Mouse (Mus musculus): ENCODE results near the gene Agbl3. TPM values are rescaled to one million over a fixed set of nuclear protein-coding genes. Genes with fewer than 3 reads are reported as not detected.

The Agbl3 gene
- polyA plus RNA-seq, 1 experiment from 2014 or later = 17.1 TPM

GRCm38 (mm10) chr6:34879911-34880475, 99.8 kb downstream of the Agbl3 start:
- WGBS = 54% methylated on average over 6 of the region's 6 CpGs
- ATAC-seq (replicated peaks; ENCODE audit: low FRiP score, low read depth) (no peak), DNase-seq (ENCODE audit: low spot score) (peak; percentile 67)
- H3K9me3 ChIP-seq (replicated peaks; ENCODE audit: low read length) = no peaks in the 10 kb centered on the region
- H3K4me3 ChIP-seq (replicated peaks; ENCODE audit: low read depth, low read length) = no peak overlapping the region
- H3K27me3 ChIP-seq (ENCODE audit: insufficient read depth, low read length) = no peaks in the 10 kb centered on the region
- no peak overlapping the region for H3K27ac ChIP-seq
- peaks cover 20% of the 10 kb centered on the region; the same call in 1 of the 2 replicates for H3K36me3 ChIP-seq (ENCODE audit: insufficient read depth, low read length)
- no peak overlapping the region for H3K9ac ChIP-seq (ENCODE audit: low read depth, low read length)
- H3K4me2 ChIP-seq (ENCODE audit: low read length) = no peak overlapping the region
- peaks cover 14% of the 10 kb centered on the region for H3K4me1 ChIP-seq (replicated peaks; ENCODE audit: insufficient read depth, low read length)
- peak; percentile 64 for TF ChIP-seq CTCF (IDR thresholded peaks at IDR 0.05; ENCODE audit: low read depth)

GRCm38 (mm10) chr6:34884724-34885123, 104.5 kb downstream of the Agbl3 start:
- Histone ChIP-seq H3K27me3 (ENCODE audit: insufficient read depth, low read length) (no peaks in the 10 kb centered on the region), H3K9ac (ENCODE audit: low read depth, low read length) (no peak overlapping the region), H3K9me3 (replicated peaks; ENCODE audit: low read length) (no peaks in the 10 kb centered on the region), H3K4me1 (replicated peaks; ENCODE audit: insufficient read depth, low read length) (no peaks in the 10 kb centered on the region), H3K4me3 (replicated peaks; ENCODE audit: low read depth, low read length) (no peak overlapping the region), H3K4me2 (ENCODE audit: low read length) (no peak overlapping the region), H3K36me3 (ENCODE audit: insufficient read depth, low read length) (peaks cover 42% of the 10 kb centered on the region; the same call in 1 of the 2 replicates), H3K27ac (no peak overlapping the region)
- no peak for DNase-seq (ENCODE audit: low spot score)
- no peak for TF ChIP-seq CTCF (IDR thresholded peaks at IDR 0.05; ENCODE audit: low read depth)
- no peak for ATAC-seq (replicated peaks; ENCODE audit: low FRiP score, low read depth)
- 83% methylated on average over 7 of the region's 7 CpGs for WGBS

- no peak overlapping the region for H3K4me2 ChIP-seq (ENCODE audit: low read length)
- H3K4me1 ChIP-seq (replicated peaks; ENCODE audit: insufficient read depth, low read length) = no peaks in the 10 kb centered on the region
- TF ChIP-seq CTCF (IDR thresholded peaks at IDR 0.05; ENCODE audit: low read depth) = no peak
- H3K9ac ChIP-seq (ENCODE audit: low read depth, low read length) = no peak overlapping the region
- no peak overlapping the region for H3K27ac ChIP-seq
- H3K4me3 ChIP-seq (replicated peaks; ENCODE audit: low read depth, low read length) = no peak overlapping the region
- peaks cover 28% of the 10 kb centered on the region for H3K36me3 ChIP-seq (ENCODE audit: insufficient read depth, low read length)
- no peaks in the 10 kb centered on the region for H3K9me3 ChIP-seq (replicated peaks; ENCODE audit: low read length)
- no peaks in the 10 kb centered on the region for H3K27me3 ChIP-seq (ENCODE audit: insufficient read depth, low read length)
- 68% methylated on average over 6 of the region's 6 CpGs for WGBS
- DNase-seq (ENCODE audit: low spot score) (no peak), ATAC-seq (replicated peaks; ENCODE audit: low FRiP score, low read depth) (no peak)
Observed at GRCm38 (mm10) chr6:34887131-34887850, 107.1 kb downstream of the Agbl3 start.

GRCm38 (mm10) chr6:34889185-34889584, 109.0 kb downstream of the Agbl3 start:
- H3K4me3 ChIP-seq (replicated peaks; ENCODE audit: low read depth, low read length) = no peak overlapping the region
- H3K27me3 ChIP-seq (ENCODE audit: insufficient read depth, low read length) = no peaks in the 10 kb centered on the region
- 35% methylated on average over 4 of the region's 4 CpGs for WGBS
- H3K4me1 ChIP-seq (replicated peaks; ENCODE audit: insufficient read depth, low read length) = no peaks in the 10 kb centered on the region
- peaks cover 32% of the 10 kb centered on the region for H3K36me3 ChIP-seq (ENCODE audit: insufficient read depth, low read length)
- ATAC-seq (replicated peaks; ENCODE audit: low FRiP score, low read depth) (peak; percentile 67), DNase-seq (ENCODE audit: low spot score) (peak; percentile 70)
- H3K9ac ChIP-seq (ENCODE audit: low read depth, low read length) = no peak overlapping the region
- no peak overlapping the region for H3K27ac ChIP-seq
- no peak overlapping the region for H3K4me2 ChIP-seq (ENCODE audit: low read length)
- H3K9me3 ChIP-seq (replicated peaks; ENCODE audit: low read length) = no peaks in the 10 kb centered on the region
- no peak for TF ChIP-seq CTCF (IDR thresholded peaks at IDR 0.05; ENCODE audit: low read depth)

- Histone ChIP-seq H3K9ac (ENCODE audit: low read depth, low read length) (no peak overlapping the region), H3K4me2 (ENCODE audit: low read length) (no peak overlapping the region), H3K4me1 (replicated peaks; ENCODE audit: insufficient read depth, low read length) (no peaks in the 10 kb centered on the region), H3K27ac (no peak overlapping the region), H3K36me3 (ENCODE audit: insufficient read depth, low read length) (peaks cover 42% of the 10 kb centered on the region), H3K27me3 (ENCODE audit: insufficient read depth, low read length) (no peaks in the 10 kb centered on the region), H3K9me3 (replicated peaks; ENCODE audit: low read length) (no peaks in the 10 kb centered on the region), H3K4me3 (replicated peaks; ENCODE audit: low read depth, low read length) (no peak overlapping the region)
- no peak for DNase-seq (ENCODE audit: low spot score)
- no peak for ATAC-seq (replicated peaks; ENCODE audit: low FRiP score, low read depth)
- 89% methylated on average over 7 of the region's 7 CpGs for WGBS
- no peak for TF ChIP-seq CTCF (IDR thresholded peaks at IDR 0.05; ENCODE audit: low read depth)
Observed at GRCm38 (mm10) chr6:34895569-34895968, 115.3 kb downstream of the Agbl3 start.

GRCm38 (mm10) chr6:34896168-34896780, 116.0 kb downstream of the Agbl3 start:
- TF ChIP-seq CTCF (IDR thresholded peaks at IDR 0.05; ENCODE audit: low read depth) = no peak
- H3K4me2 ChIP-seq (ENCODE audit: low read length) = no peak overlapping the region
- H3K9me3 ChIP-seq (replicated peaks; ENCODE audit: low read length) = no peaks in the 10 kb centered on the region
- no peaks in the 10 kb centered on the region for H3K27me3 ChIP-seq (ENCODE audit: insufficient read depth, low read length)
- no peak for DNase-seq (ENCODE audit: low spot score)
- H3K27ac ChIP-seq = no peak overlapping the region
- peaks cover 48% of the 10 kb centered on the region for H3K36me3 ChIP-seq (ENCODE audit: insufficient read depth, low read length)
- no peaks in the 10 kb centered on the region for H3K4me1 ChIP-seq (replicated peaks; ENCODE audit: insufficient read depth, low read length)
- H3K9ac ChIP-seq (ENCODE audit: low read depth, low read length) = no peak overlapping the region
- 73% methylated on average over 14 of the region's 16 CpGs for WGBS
- H3K4me3 ChIP-seq (replicated peaks; ENCODE audit: low read depth, low read length) = no peak overlapping the region
- no peak for ATAC-seq (replicated peaks; ENCODE audit: low FRiP score, low read depth)

Measured in kidney, postnatal 0 days (tissue).